Mouse (Mus musculus) spleen, adult 2 months (tissue): ENCODE results near the gene Fdxacb1.

ENCODE experiments used
- CTCF ChIP-seq: fragments of 200-500 bp; IDR thresholded peaks from 2 replicates; pipeline ENCODE4 v1.5.1; 2011; ENCODE audit warnings: mild to moderate bottlenecking, inconsistent platforms; ENCODE audit not compliant: insufficient read depth, insufficient read length, insufficient replicate concordance; ENCODE audit errors: extremely low read depth
- POLR2A ChIP-seq: fragments of 200-500 bp; IDR thresholded peaks from 2 replicates; pipeline ENCODE4 v1.6.1; 2011; ENCODE audit warnings: low read depth, low read length, inconsistent platforms

GRCm38 (mm10) chr9:50742261-50742660 is 25.8 kb upstream of the Fdxacb1 start:
- no peak for TF ChIP-seq POLR2A
- no peak for TF ChIP-seq CTCF
